Mouse (Mus musculus) CD4-positive helper T cell, adult 2 months (primary cell): ENCODE data around the gene S100a11.
"Not testable (repeated sequence)": the region's sequence is repeated elsewhere in the genome, so short reads cannot be mapped to it uniquely, and the experiment has no call there.

ENCODE experiments used
- DNase-seq: peaks from one replicate; pipeline ENCODE4 v3.0.0-alpha.2; 2012; ENCODE audit warnings: low read depth, missing footprints, low spot score

The S100a11 gene

GRCm38 (mm10) chr3:93521462-93522057 lies 1.3 kb downstream of the S100a11 start:
- DNase-seq: no peak

GRCm38 (mm10) chr3:93522611-93523010 lies 2.3 kb downstream of the S100a11 start:
- DNase-seq: peak; percentile 38

DNA sequence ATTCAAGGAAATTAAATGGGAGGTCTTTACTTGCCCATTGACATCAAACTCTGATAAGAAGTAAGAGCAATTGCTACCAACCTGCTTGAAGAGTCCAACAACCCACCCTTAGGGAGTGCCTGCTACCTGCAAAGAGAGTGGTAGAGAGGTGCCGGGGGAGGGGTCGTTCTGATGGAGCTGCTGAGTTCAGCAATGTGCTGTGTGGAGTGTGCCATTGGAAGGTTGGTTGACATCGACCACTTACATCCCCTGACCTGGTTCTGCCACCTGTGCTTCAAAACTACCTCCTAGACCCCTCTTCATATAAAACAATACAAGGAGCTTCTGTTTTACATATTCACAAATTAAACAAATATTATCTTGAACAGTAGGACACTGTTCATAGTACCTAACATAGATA lies 7.0 kb downstream of the S100a11 start:
- DNase-seq: no peak

GRCm38 (mm10) chr3:93528807-93529206 lies 8.5 kb downstream of the S100a11 start:
- no peak for DNase-seq

GRCm38 (mm10) chr3:93537068-93537576 lies 16.8 kb downstream of the S100a11 start:
- no peak for DNase-seq

DNA sequence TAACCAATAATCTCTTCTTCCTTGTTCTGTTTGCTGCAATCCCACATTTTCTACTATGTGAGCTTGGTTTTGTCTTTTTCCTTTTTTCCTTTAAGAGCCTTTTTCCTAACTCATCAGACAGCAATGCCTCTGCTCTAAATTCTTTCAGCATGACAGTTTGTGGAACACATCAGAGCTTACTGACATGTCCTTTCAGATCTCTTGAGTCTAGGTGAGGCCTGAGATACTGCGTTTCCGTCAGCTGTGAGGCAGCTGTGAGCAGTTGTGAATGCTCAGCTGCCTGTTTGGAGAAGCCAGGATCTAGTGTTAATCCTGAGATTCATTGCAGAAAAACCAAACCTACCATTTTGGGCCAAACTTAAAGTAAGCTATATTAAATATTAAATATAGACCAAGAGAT lies 18.2 kb downstream of the S100a11 start:
- no peak for DNase-seq

- no peak for DNase-seq
Observed at GRCm38 (mm10) chr3:93541501-93541900, 21.2 kb downstream of the S100a11 start.

DNA sequence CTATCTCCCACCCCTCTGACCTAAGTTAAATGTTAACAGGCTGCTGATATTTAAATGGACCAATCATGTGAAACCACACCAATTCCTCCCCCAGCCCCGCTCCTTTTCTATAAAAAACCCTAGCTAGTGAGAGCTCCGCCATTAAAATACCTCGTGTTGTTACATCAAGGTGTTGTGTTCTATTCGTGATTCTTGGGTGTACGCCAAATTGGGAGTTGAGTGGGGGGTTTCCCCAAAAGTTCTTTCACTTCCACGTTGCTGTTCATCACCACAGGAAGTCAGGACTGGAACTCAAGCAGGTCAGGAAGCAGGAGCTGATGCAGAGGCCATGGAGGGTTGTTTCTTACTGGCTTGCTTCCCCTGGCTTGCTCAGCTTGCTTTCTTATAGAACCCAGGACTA lies 23.9 kb downstream of the S100a11 start:
- not testable (repeated sequence) for DNase-seq

DNA sequence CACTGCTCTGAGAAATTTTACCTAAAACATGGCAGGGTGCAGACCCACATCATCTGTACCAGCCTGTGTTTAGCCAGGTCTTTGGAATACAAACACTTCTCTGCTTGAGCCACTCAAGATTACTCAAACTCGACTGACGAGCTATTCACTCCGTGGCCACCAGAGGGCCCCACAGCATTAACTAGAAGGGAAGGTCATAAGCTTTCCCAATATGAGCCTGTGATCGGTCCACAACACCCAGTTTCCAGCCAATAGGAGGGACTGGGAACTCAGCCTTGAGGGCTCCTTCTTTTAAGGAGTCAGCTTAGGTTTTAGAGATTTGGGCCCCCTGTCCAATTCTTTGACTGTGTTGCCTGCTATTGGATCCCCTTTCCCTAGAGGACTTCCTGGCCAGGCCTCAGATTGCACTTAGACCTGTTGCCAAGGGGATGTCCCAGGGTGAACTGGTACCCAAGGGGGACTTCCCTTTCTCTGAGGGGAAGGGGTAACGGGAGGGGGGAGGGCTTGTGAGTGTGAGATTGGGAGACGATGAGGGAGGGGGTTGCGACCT lies 26.9 kb downstream of the S100a11 start:
- peak; percentile 85 for DNase-seq

DNA sequence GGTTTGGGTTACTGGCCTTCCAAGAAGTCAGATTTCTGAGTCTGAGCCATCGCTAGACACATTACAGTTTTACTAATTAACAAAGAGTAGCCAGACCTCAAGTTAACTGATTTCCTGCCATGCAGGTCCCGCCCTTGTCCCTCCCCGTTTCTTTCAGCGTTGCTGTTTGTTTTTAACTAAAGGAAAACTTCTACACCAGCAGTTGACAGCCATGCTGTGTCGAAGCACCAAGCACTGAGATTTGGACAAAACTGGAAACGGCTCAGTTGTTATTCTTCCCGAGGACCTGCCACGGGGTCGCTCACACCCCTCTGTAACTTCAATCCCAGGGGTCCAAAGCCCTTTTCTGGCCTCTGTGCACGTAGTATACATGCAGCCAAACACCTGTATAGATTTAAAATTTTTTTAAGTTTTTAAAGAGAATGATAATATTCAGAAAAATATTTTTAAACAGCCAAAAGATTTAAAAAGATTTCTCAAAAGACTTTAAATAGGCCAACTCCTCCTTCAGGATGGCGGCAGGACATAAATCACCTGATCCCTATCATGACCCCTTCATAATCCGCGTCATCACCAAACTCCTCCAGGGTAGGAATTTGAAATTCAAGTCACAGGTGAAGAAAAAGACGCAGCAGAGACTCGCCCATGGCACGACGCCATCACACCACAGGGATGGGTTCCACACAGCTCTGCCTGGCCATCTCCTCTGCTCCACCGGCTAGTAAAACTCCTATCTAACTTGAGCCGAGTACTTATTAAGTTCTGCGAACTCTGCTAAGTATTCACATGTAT lies 27.7 kb downstream of the S100a11 start:
- DNase-seq: peak; percentile 86

GRCm38 (mm10) chr3:93548541-93549266 lies 28.4 kb downstream of the S100a11 start:
- DNase-seq: peak; percentile 82

GRCm38 (mm10) chr3:93549986-93550385 lies 29.7 kb downstream of the S100a11 start:
- peak; percentile 91 for DNase-seq

- peak; percentile 53 for DNase-seq
Observed at GRCm38 (mm10) chr3:93551950-93552901, 31.9 kb downstream of the S100a11 start.

- no peak for DNase-seq
Observed at GRCm38 (mm10) chr3:93553311-93553710, 33.0 kb downstream of the S100a11 start.

DNA sequence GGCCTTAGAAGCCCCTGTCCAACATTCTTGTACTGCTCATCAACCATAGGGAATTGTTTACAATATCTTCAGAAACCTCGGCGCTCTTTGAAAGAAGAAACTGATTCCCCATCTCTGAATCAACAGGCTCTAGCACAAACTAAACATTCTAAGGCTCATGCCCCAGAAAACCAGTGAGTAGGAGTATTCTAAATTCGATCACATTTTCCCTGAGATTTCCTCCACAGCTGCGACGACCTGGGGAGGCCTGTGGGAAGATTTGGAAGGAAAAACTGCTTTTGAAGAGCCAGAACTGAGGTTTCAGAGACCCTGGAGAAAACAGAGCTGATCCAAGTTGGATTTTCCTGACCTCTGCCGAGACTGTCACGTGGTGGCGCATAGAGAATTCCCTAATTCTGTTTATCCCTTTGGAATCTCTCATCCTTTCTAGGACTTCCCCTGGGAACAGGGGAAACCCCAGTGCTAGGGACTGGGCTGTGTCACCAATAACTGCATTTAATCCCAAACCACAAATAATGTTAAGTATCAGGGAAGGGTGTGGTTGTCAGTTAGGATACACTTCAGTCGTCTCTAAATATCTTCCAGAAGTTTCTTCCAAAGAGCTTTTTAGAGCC lies 33.6 kb downstream of the S100a11 start:
- DNase-seq: no peak

GRCm38 (mm10) chr3:93554379-93554980 lies 34.2 kb downstream of the S100a11 start:
- DNase-seq: no peak

DNA sequence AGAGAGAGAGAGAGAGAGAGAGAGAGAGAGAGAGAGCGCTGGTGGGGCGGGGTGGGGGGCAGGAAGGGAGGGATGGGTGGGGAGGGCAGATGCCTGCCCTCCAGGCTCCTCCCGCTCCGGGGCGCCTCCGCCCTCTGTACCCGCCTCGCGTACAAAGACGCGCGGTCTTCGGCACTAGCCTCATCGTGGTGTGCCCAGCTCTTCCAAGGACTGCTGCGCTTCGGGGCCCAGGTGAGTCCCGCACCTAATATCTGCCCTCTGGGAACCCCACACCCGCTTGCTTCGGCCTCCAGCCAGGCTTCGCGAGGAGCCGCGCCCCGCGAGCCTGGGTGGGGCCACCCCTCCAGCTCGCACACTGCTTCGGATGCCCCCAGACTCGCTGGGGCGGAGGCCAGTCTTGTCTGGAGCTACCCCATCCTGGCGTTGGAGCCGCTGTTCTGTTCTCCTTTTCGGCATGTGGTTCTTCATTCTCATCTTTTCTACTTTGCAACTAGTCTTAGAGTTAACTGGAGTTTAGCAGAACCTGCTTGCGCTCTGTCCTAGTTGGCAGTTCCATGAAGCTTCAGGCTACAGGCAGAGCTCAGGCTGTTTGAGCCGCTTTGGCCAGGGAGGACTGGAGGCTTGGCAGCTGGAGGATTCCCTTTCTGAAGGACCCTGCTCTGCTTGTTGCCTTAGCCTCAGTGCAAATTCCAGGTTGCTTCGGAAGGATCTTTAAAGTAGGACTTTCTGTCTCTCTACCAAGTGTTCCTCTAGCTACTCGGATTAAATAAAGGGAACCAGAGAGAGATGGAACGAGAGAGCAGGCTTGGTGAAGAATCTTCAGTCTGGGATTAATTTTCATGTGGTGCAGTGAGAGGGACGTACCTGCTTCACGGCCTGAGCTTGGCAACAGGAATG lies 34.9 kb downstream of the S100a11 start, which contains the start of gene S100a10:
Gene S100a10 (plus strand): TSS at position 100 of the 897 bp plus-strand sequence.
- DNase-seq: peak; percentile 88

- peak; percentile 44 for DNase-seq
Observed at GRCm38 (mm10) chr3:93555878-93556254, 35.6 kb downstream of the S100a11 start.

DNA sequence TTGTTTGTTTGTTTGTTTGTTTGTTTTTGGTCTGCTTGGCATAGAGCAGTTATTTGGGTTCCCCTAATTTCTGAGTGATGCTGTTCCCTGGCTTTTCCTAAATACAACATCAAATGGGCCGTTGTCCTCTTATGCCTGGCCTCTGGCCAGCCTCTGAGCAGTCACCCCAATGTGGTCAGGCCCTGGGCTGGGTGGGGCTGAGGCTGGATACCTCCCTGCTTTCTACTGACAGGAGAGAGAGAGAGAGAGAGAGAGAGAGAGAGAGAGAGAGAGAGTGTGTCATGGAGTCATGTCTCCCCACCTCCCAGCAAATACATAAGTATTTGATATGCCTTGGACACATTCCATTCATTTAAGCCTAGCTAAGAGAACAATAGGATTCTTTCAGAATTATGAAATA lies 36.3 kb downstream of the S100a11 start:
- no peak for DNase-seq
